Comparison of ENCODE assay signal across 9 mouse cellular contexts in genomic region chr13:56295943-56296658, GRCm38 (mm10). TPM values are rescaled to one million over a fixed set of nuclear protein-coding genes. Genes with fewer than 3 reads are reported as not detected.
DNase-seq lines count a peak whose midpoint lies in the region; ATAC-seq lines count a peak whose summit lies in the region.
"Had no signal": no experiment of that assay in that cellular context is flagged by ENCODE, and none has a peak within 500 bp of the region (broad histone marks: within the 10 kb centered on the region; RNA-seq: fewer than 3 reads in every experiment).

Cxcl14 (minus strand) TSS chr13:56296551.

- H3K27ac ChIP-seq in forebrain, embryonic 14.5 days (ENCODE audit: low read depth, low read length): no peak within 1 kb of the TSS
- no peak within 1 kb of the TSS for H3K27ac ChIP-seq in liver, embryonic 16.5 days (ENCODE audit: low read length)

- no peaks in the 10 kb centered on the region for H3K36me3 ChIP-seq in forebrain, embryonic 14.5 days (ENCODE audit: control insufficient read depth, insufficient read depth, low read length)
- no peaks in the 10 kb centered on the region for H3K36me3 ChIP-seq in liver, embryonic 16.5 days (ENCODE audit: control insufficient read depth, insufficient read depth)

- no peaks in the 10 kb centered on the region for H3K9me3 ChIP-seq in forebrain, embryonic 14.5 days (replicated peaks; ENCODE audit: control insufficient read depth, low read length)
- no peaks in the 10 kb centered on the region for H3K9me3 ChIP-seq in liver, embryonic 16.5 days (replicated peaks; ENCODE audit: control insufficient read depth, low read length)

- peaks cover 9% of the 10 kb centered on the region for H3K4me1 ChIP-seq in forebrain, embryonic 14.5 days (ENCODE audit: control insufficient read depth, insufficient read depth, low read length)
- H3K4me1 ChIP-seq in liver, embryonic 16.5 days (ENCODE audit: control insufficient read depth, low read depth, low read length): no peaks in the 10 kb centered on the region

- ATAC-seq in forebrain, embryonic 14.5 days: peak; percentile 66
- no peak for ATAC-seq in liver, embryonic 16.5 days (ENCODE audit: low read depth)

- DNase-seq in urinary bladder, adult 18-20 months (ENCODE audit: low spot score in 2 of 2): peak; percentile 36 to 56
- DNase-seq in urinary bladder, postnatal 10 days (ENCODE audit: low spot score): no peak
- peak; percentile 64 for DNase-seq in forebrain, embryonic 14.5 days (ENCODE audit: low spot score)
- DNase-seq in heart, postnatal 10 days: peak; percentile 5 to 14
- DNase-seq in kidney, postnatal 4 days: peak; percentile 51 to 72
- DNase-seq in ovary, postnatal 36 days (ENCODE audit: low spot score): peak; percentile 35
- no peak for DNase-seq in thymus, postnatal 0 days (ENCODE audit: low spot score)

- peaks cover 44% of the 10 kb centered on the region for H3K27me3 ChIP-seq in forebrain, embryonic 14.5 days (replicated peaks; ENCODE audit: control insufficient read depth, insufficient read depth, low read length)
- H3K27me3 ChIP-seq in liver, embryonic 16.5 days (ENCODE audit: control insufficient read depth, insufficient read depth, low read depth, low read length): peaks cover 48% of the 10 kb centered on the region

- under 1% methylated on average over 71 of the region's 76 CpGs for WGBS in forebrain, embryonic 14.5 days
- 3% methylated on average over 76 of the region's 76 CpGs for WGBS in liver, embryonic 16.5 days (ENCODE audit: insufficient replicate concordance)

- intact Hi-C loops in heart, postnatal 10 days (cut with DNase I): no loop called here

- H3K4me3 ChIP-seq in forebrain, embryonic 14.5 days (ENCODE audit: low read depth, low read length): peak within 1 kb of the TSS; percentile 39
- peak within 1 kb of the TSS; percentile 5; the same call in 1 of the 2 replicates for H3K4me3 ChIP-seq in liver, embryonic 16.5 days (ENCODE audit: low read depth, low read length)

- H3K9ac ChIP-seq in forebrain, embryonic 14.5 days (ENCODE audit: low read length): peak within 1 kb of the TSS; percentile 59
- H3K9ac ChIP-seq in liver, embryonic 16.5 days (ENCODE audit: low read depth, low read length): no peak within 1 kb of the TSS

- H3K4me2 ChIP-seq in forebrain, embryonic 14.5 days (ENCODE audit: low read length): peak within 1 kb of the TSS; percentile 80
- H3K4me2 ChIP-seq in liver, embryonic 16.5 days (ENCODE audit: low read depth, low read length): no peak within 1 kb of the TSS

RNA-seq across cellular contexts. Expression of gene Cxcl14, which starts in this region (rescaled TPM):
- polyA plus RNA-seq in forebrain, embryonic 14.5 days (2014; fragmentation: Nextera tagmentation; extraction: Ambion mirVana): 8.1 and 10.8 TPM in 2 replicates
- under 1 TPM; 0.17 to 0.96 TPM for total RNA-seq in heart, postnatal 10 days (2021)
- polyA plus RNA-seq in liver, embryonic 16.5 days (2015; fragmentation: Nextera tagmentation; extraction: Ambion mirVana): 0.06 TPM in 1 of 2 replicates, not detected in the other
- 0.38 and 0.72 TPM in 2 replicates for polyA plus RNA-seq in thymus, postnatal 0 days (2015; fragmentation: Nextera tagmentation; extraction: Ambion mirVana)
- total RNA-seq: CH12.LX had no signal

Comparison
In these comparisons a context has a peak if more than half of its experiments do, and no peak if none do; other contexts are left out.
1. DNase-seq: peak in urinary bladder, adult 18-20 months (2 of 2), forebrain, embryonic 14.5 days (single experiment), kidney, postnatal 4 days (2 of 2) and ovary, postnatal 36 days (single experiment); none in urinary bladder, postnatal 10 days (single experiment) and thymus, postnatal 0 days (single experiment).
2. Peak in DNase-seq in heart, postnatal 10 days; RNA of the gene not detected or under 1 TPM.